Mouse (Mus musculus) heart, embryonic 10.5 days (tissue): ENCODE data around the gene Tex36. TPM values are rescaled to one million over a fixed set of nuclear protein-coding genes. Genes with fewer than 3 reads are reported as not detected.

Experiments
- DNase-seq: peaks from one replicate; pipeline ENCODE4 v3.0.0-alpha.2; 2017; ENCODE audit warnings: low spot score
- H3K27ac ChIP-seq: fragments of 300-500 bp; sonication (generic); 2 replicates; pipeline ENCODE4 v1.5.1; 2016; ENCODE audit warnings: mild to moderate bottlenecking
- H3K27me3 ChIP-seq: fragments of 300-500 bp; sonication (generic); 2 replicates; pipeline ENCODE4 v1.6.1; 2016; ENCODE audit warnings: mild to moderate bottlenecking; ENCODE audit not compliant: poor library complexity, insufficient read depth, severe bottlenecking
- H3K36me3 ChIP-seq: fragments of 300-500 bp; sonication (generic); 2 replicates; pipeline ENCODE4 v1.6.1; 2016; ENCODE audit warnings: mild to moderate bottlenecking, moderate library complexity
- H3K4me1 ChIP-seq: fragments of 300-500 bp; sonication (generic); 2 replicates; pipeline ENCODE4 v1.6.1; 2016; ENCODE audit warnings: mild to moderate bottlenecking
- H3K4me3 ChIP-seq: fragments of 300-500 bp; sonication (generic); 2 replicates; pipeline ENCODE4 v1.5.1; 2016; ENCODE audit warnings: mild to moderate bottlenecking, moderate library complexity
- H3K9me3 ChIP-seq: fragments of 300-500 bp; sonication (generic); 2 replicates; pipeline ENCODE4 v1.6.1; 2016; ENCODE audit warnings: mild to moderate bottlenecking, moderate library complexity
- WGBS: fragments of 180-500 bp; shearing (Covaris S2); methylation state at CpG from one replicate; pipeline ENCODE4 v1.1.7; 2016; 5-methylcytosine and 5-hydroxymethylcytosine counted together
- polyA plus RNA-seq: library from polyadenylated mRNA; unstranded; fragments of >200 nt; fragmentation: Nextera tagmentation; extraction: Ambion mirVana; gene quantifications from 2 replicates; pipeline ENCODE4 v1.2.1, GENCODE M21; 2016

Tex36 gene
- not detected in 2 replicates for polyA plus RNA-seq

- WGBS = 61% methylated on average over 2 of the region's 2 CpGs
- H3K4me1 ChIP-seq = no peaks in the 10 kb centered on the region
- DNase-seq = no peak
- no peaks in the 10 kb centered on the region for H3K36me3 ChIP-seq
- no peak within 1 kb of the TSS for H3K27ac ChIP-seq
- no peak within 1 kb of the TSS for H3K4me3 ChIP-seq
- no peaks in the 10 kb centered on the region for H3K9me3 ChIP-seq
- no peaks in the 10 kb centered on the region for H3K27me3 ChIP-seq
Measured at GRCm38 (mm10) chr7:133602058-133602457, at the start of gene Tex36. Gene Tex36 (minus strand): TSS chr7:133602158.

- Histone ChIP-seq H3K27ac (no peak overlapping the region), H3K4me3 (no peak overlapping the region), H3K9me3 (no peaks in the 10 kb centered on the region), H3K4me1 (no peaks in the 10 kb centered on the region), H3K27me3 (no peaks in the 10 kb centered on the region), H3K36me3 (peaks cover 94% of the 10 kb centered on the region)
- 91% methylated on average over 6 of the region's 6 CpGs for WGBS
- DNase-seq = no peak
Measured at GRCm38 (mm10) chr7:133645716-133646115, 43.8 kb upstream of the Tex36 start.

- WGBS = 89% methylated on average over 13 of the region's 13 CpGs
- peaks cover 43% of the 10 kb centered on the region for H3K36me3 ChIP-seq
- no peak for DNase-seq
- peak overlapping the region; percentile 96; the same call in 1 of the 2 replicates for H3K4me3 ChIP-seq
- H3K4me1 ChIP-seq = peaks cover 3% of the 10 kb centered on the region; the same call in 1 of the 2 replicates
- H3K27me3 ChIP-seq = no peaks in the 10 kb centered on the region
- no peaks in the 10 kb centered on the region for H3K9me3 ChIP-seq
- H3K27ac ChIP-seq = no peak overlapping the region
Measured at GRCm38 (mm10) chr7:133638821-133639220, 36.9 kb upstream of the Tex36 start.

DNA sequence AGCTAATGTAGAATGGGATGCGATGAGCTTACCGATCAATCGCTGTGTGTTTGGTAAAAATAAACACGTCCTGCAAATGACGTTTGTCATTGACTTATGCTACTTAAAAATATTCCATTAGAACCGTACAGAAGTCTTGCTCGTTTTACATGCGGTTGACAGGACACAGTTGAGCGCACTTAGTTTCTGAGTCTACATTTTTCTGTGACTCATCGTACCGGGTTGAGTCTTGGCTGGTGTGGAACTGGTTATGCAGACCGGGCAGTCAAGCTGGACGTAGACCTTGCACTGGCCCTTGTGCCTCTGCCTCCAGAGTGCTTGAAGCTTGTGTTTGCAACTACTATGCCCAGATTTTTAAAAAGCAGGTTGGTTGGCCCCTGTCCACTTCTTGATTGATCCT is 36.3 kb upstream of the Tex36 start:
- Histone ChIP-seq H3K9me3 (no peaks in the 10 kb centered on the region), H3K27ac (peak overlapping the region; percentile 95; the same call in 1 of the 2 replicates), H3K36me3 (peaks cover 38% of the 10 kb centered on the region), H3K4me3 (peak overlapping the region; percentile 96), H3K27me3 (no peaks in the 10 kb centered on the region), H3K4me1 (peaks cover 3% of the 10 kb centered on the region; the same call in 1 of the 2 replicates)
- DNase-seq = no peak
- WGBS = 12% methylated on average over 13 of the region's 13 CpGs

- H3K27ac ChIP-seq = peak within 1 kb of the TSS; percentile 95
- H3K9me3 ChIP-seq = no peaks in the 10 kb centered on the region
- peak within 1 kb of the TSS; percentile 96 for H3K4me3 ChIP-seq
- H3K27me3 ChIP-seq = no peaks in the 10 kb centered on the region
- H3K4me1 ChIP-seq = peaks cover 3% of the 10 kb centered on the region; the same call in 1 of the 2 replicates
- H3K36me3 ChIP-seq = peaks cover 31% of the 10 kb centered on the region
- DNase-seq = peak; percentile 100
- WGBS = under 1% methylated on average over 81 of the region's 81 CpGs
Measured at GRCm38 (mm10) chr7:133637361-133638305, 35.7 kb upstream of the Tex36 start, which contains the start of gene Edrf1. Gene Edrf1 (plus strand): TSS chr7:133637543.

GRCm38 (mm10) chr7:133636738-133637352 is 34.9 kb upstream of the Tex36 start:
- no peaks in the 10 kb centered on the region for H3K9me3 ChIP-seq
- peak; percentile 91 for DNase-seq
- H3K4me3 ChIP-seq = peak overlapping the region; percentile 96
- H3K27ac ChIP-seq = peak overlapping the region; percentile 95
- H3K36me3 ChIP-seq = peaks cover 23% of the 10 kb centered on the region
- WGBS = 2% methylated on average over 21 of the region's 21 CpGs
- H3K27me3 ChIP-seq = no peaks in the 10 kb centered on the region
- peaks cover 3% of the 10 kb centered on the region; the same call in 1 of the 2 replicates for H3K4me1 ChIP-seq

DNA sequence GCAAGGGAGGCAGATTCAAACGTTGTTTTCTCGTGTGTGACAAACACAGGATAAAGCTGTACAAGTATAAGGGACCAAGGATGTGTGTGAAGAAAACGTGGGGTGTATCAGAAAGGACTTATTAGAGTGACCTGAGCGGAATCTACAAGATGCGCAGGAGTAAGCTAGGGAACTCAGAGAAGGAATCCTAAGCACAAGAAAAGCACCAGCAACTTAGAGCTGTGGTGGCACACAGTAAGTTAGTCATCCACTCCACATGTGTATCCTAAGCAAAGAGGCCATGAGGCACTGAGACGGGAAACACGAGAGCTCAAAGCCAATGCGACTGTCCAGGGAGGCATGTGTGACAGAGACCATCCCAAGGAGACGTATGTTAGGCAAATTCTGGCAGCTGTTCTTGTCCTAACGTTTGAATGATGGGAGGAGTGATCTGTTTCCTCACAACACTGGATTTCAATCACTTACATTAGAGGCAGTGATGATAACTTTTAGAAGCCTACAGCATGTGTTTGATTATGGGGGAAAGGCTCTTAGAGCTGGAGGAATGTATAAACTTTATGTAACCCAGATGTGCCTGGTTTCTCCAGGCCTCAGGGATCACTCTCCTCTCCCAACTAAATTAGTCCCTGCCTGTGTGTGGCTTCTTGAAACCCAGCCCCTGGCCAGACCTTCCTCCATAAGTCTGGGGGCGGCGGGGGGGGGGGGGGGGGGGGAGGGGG is 33.1 kb upstream of the Tex36 start:
- H3K4me3 ChIP-seq = no peak overlapping the region
- DNase-seq = no peak
- H3K27me3 ChIP-seq = no peaks in the 10 kb centered on the region
- H3K4me1 ChIP-seq = peaks cover 3% of the 10 kb centered on the region; the same call in 1 of the 2 replicates
- peaks cover 8% of the 10 kb centered on the region for H3K36me3 ChIP-seq
- WGBS = 53% methylated on average over 10 of the region's 12 CpGs
- no peaks in the 10 kb centered on the region for H3K9me3 ChIP-seq
- no peak overlapping the region for H3K27ac ChIP-seq

DNA sequence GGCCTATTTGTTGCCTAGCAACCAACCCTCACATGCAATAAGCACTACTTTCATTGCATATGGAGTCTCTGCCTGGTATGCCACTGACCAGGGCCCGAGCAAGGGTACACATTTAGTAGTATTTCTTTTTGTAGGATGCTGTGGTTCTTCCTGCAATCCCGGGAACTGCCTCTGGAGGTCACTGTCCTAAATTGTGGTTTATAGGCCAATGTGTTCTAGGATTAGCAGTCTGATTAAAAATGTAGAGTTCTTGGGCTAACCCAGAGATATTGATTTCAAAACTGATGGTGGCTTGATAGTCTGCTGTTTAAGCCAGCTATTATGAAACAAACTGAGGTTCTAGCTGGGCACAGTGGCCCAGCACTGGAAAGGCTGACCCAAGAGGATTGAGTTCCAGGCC is 30.5 kb upstream of the Tex36 start:
- H3K36me3 ChIP-seq = no peaks in the 10 kb centered on the region
- 34% methylated on average over 2 of the region's 2 CpGs for WGBS
- H3K27me3 ChIP-seq = no peaks in the 10 kb centered on the region
- no peaks in the 10 kb centered on the region for H3K4me1 ChIP-seq
- no peaks in the 10 kb centered on the region for H3K9me3 ChIP-seq
- no peak overlapping the region for H3K4me3 ChIP-seq
- no peak overlapping the region for H3K27ac ChIP-seq
- no peak for DNase-seq

DNA sequence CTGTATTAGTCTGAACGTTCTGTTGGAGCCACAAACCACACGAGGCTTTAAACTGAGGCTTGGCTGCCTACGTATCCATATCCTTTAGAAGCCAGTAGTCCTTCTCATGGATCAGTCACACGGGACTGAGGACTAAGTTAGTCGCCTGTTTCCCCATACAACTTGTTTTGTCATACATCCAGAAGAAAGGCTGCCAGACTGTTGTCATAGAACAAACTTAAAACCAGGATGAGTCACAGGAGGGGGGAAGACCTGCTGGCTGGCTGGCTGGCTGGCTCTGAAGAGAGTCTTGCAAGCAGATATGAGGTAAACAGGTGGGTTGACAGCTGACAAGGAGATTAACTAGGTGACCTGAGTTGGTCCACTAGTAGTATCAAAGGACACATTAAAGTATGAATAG is 28.9 kb upstream of the Tex36 start:
- Histone ChIP-seq H3K27me3 (no peaks in the 10 kb centered on the region), H3K9me3 (no peaks in the 10 kb centered on the region), H3K27ac (no peak overlapping the region), H3K36me3 (no peaks in the 10 kb centered on the region), H3K4me1 (no peaks in the 10 kb centered on the region), H3K4me3 (no peak overlapping the region)
- no peak for DNase-seq
- WGBS = 76% methylated on average over 5 of the region's 5 CpGs

- H3K9me3 ChIP-seq = no peaks in the 10 kb centered on the region
- no peak overlapping the region for H3K27ac ChIP-seq
- H3K4me3 ChIP-seq = no peak overlapping the region
- H3K4me1 ChIP-seq = no peaks in the 10 kb centered on the region
- WGBS = 62% methylated on average over 14 of the region's 14 CpGs
- H3K27me3 ChIP-seq = no peaks in the 10 kb centered on the region
- no peak for DNase-seq
- H3K36me3 ChIP-seq = no peaks in the 10 kb centered on the region
Measured at GRCm38 (mm10) chr7:133627184-133627936, 25.4 kb upstream of the Tex36 start.

- 0 out of 2 replicates have a peak, but pooled peaks cover 3% of the 10 kb centered on the region for H3K27me3 ChIP-seq
- no peak overlapping the region for H3K27ac ChIP-seq
- H3K36me3 ChIP-seq = no peaks in the 10 kb centered on the region
- no peaks in the 10 kb centered on the region for H3K9me3 ChIP-seq
- DNase-seq = no peak
- no peaks in the 10 kb centered on the region for H3K4me1 ChIP-seq
- H3K4me3 ChIP-seq = no peak overlapping the region
- 72% methylated on average over 5 of the region's 5 CpGs for WGBS
Measured at GRCm38 (mm10) chr7:133623226-133623625, 21.3 kb upstream of the Tex36 start.

GRCm38 (mm10) chr7:133620721-133621120 is 18.8 kb upstream of the Tex36 start:
- no peak for DNase-seq
- no peaks in the 10 kb centered on the region for H3K36me3 ChIP-seq
- no peak overlapping the region for H3K27ac ChIP-seq
- no peak overlapping the region for H3K4me3 ChIP-seq
- H3K9me3 ChIP-seq = no peaks in the 10 kb centered on the region
- WGBS = 68% methylated on average over 11 of the region's 11 CpGs
- no peaks in the 10 kb centered on the region for H3K4me1 ChIP-seq
- 0 out of 2 replicates have a peak, but pooled peaks cover 3% of the 10 kb centered on the region for H3K27me3 ChIP-seq
